Mouse (Mus musculus) brain, adult 2 months (tissue): ENCODE data around the gene Kcne1.

Source experiments
- DNase-seq: peaks from one replicate; pipeline ENCODE4 v3.0.0; 2011; ENCODE audit warnings: low read depth, low spot score

Kcne1 gene

DNA sequence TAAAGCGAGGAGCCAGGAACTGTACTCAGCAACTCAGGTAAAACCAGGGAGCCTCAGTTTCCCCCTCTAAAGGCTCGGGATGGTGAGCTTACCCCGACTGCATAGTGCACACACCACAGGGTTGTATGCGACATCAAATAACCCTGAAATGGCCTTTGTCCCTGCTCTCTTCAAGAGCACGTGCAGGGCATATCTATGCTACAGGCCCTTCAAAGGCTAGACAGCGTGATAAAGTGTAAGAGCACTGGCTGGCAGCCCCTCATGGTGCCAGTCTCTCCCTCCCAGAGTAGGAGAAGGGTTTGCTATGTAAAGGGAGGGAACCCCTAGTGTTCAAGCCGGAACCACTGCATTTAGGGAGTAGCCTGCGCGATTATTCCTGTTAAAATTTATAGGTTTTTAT lies 2.2 kb downstream of the Kcne1 start:
- no peak for DNase-seq

GRCm38 (mm10) chr16:92355982-92356381 lies 3.3 kb downstream of the Kcne1 start:
- no peak for DNase-seq

DNA sequence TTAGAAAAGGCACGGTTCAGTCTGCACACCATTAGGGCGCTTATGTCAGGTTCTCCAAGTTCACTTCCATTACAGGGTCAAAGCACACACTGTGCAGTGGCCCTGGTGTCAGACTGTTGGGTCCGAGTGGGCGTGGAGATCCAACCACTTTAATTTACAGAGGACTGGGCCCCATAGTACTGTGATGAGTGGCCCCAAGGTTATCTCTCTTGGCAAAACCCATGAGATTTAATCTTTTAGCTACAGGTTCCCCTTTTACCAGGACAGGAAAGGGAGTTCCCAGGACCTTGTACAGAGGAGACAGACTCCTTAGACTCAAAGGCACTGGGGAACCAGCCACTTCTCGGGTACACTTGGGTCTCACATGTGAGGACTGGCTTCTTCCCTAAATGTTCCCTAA lies 3.9 kb downstream of the Kcne1 start:
- DNase-seq = no peak

GRCm38 (mm10) chr16:92353897-92354296 lies 5.4 kb downstream of the Kcne1 start:
- DNase-seq = no peak

DNA sequence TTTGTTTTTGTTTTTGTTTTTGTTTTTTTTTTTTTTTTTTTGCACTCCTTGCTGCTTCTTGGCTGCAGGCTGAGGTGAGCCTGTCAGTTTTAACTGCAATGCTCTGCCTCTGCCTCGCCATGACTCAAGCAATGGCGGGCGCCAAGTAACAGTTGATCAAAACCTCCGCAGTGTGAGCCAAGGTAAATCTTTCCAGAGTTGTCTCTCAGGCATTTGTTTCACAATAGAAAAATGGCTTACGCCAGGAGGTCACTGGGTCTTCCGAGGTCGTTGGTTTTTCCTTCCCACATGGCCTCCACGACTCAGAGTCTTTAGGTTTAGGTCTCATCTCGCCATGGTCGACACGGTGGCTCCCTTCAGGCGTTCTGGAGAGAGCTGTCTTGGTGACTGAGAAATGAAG lies 6.0 kb downstream of the Kcne1 start:
- DNase-seq = no peak

GRCm38 (mm10) chr16:92348941-92349340 lies 10.3 kb downstream of the Kcne1 start:
- DNase-seq = peak; percentile 67

DNA sequence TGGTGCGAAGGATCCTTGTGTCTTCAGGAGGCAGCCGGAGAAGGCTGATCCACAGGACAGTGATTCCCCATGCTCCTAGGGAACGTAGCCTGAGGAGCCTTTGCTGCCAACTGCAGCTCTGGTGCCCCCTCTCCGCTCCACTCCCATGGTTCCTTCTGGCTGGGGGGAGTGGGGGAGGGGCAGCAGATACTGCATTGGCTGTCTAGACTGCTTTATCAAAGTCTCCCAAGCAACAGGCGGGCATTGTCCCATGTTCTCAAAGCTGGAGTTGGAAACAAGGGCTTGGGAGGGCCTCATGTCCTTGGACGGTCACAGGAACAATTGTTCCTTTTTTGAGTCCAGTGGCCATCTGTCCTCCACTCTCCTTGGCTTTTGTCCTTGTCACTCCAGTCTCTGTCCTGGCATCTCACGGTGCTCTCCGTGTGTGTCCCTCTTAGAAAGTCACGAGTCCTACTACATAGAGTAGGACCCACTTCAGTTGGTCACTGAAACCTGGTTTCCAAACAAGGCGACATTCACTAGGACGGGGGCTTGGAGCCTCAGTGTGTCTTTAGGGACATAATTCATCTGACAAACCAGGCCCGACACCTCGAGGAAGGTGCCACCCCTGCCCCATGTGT lies 12.9 kb downstream of the Kcne1 start:
- DNase-seq = peak; percentile 23

- DNase-seq = no peak
Measured at GRCm38 (mm10) chr16:92345177-92345576, 14.1 kb downstream of the Kcne1 start.

DNA sequence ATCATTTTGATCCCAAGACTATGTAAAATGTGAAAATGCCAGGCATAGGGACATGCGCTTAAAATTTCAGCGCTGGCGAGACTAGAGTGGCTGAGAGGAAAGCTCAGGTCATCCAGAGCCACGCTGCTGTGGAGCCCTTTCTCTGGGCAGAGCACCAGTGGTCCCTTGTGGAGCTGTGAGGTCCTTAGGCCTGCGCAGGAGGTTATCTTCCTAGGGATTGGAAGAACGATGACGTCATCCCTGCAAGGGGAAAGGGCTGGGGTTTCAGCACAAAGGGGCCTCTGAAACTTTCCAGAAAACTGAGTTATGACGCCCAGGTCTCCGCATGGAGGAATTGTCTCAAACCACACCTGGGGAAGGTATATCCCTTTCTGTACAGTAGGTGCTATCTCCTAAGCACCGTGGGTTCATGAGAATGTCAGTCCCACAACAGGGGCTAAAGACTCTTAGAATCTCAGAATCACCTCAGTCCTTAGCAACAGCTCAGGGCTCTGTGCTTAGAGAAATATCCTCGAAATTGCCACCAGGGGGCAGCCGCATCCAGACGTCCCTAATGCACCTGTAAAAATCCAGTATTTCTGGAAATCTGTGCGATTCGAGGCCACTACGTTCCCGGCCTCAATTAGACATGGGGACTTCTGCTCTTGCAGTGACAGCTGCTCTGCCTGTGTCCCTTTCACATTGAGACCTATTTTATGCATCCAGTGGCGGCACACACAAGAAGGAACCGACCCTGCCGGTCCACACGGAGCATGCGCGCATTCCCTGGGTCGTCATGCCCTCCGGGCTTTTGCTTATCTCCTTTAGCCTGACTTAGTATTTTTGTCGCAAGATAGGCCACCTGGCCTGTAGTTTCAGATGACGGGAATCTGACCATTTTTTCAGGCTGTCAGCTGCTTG lies 18.4 kb downstream of the Kcne1 start:
- DNase-seq = peak; percentile 83

- DNase-seq = peak; percentile 87
Measured at GRCm38 (mm10) chr16:92336280-92336679, 23.0 kb downstream of the Kcne1 start.

GRCm38 (mm10) chr16:92334600-92334999 lies 24.7 kb downstream of the Kcne1 start:
- no peak for DNase-seq

GRCm38 (mm10) chr16:92330966-92331365 lies 28.3 kb downstream of the Kcne1 start:
- DNase-seq = no peak

- DNase-seq = peak; percentile 77
Measured at GRCm38 (mm10) chr16:92327911-92328310, 31.4 kb downstream of the Kcne1 start.

DNA sequence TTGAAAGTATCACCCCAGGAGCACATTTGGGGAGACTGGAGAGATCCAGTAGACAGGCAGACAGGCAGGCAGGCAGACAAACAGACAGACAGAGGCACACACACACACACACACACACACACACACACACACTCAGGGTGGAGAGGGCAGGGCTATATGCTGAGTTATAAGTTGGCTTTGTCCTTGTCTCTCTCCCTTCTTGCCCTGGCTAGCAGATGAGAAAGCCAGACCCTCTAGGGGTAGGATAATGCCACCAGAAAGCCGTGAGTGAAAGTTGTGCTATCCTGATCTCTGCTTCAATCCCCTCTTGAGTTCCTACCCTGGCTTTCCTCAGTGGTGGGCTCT lies 34.2 kb downstream of the Kcne1 start:
- no peak for DNase-seq

GRCm38 (mm10) chr16:92324309-92325061 lies 34.8 kb downstream of the Kcne1 start:
- DNase-seq = no peak

- no peak for DNase-seq
Measured at GRCm38 (mm10) chr16:92321341-92321740, 37.9 kb downstream of the Kcne1 start, which contains the start of gene Fam243. Gene Fam243 (minus strand): TSS chr16:92321441.

DNA sequence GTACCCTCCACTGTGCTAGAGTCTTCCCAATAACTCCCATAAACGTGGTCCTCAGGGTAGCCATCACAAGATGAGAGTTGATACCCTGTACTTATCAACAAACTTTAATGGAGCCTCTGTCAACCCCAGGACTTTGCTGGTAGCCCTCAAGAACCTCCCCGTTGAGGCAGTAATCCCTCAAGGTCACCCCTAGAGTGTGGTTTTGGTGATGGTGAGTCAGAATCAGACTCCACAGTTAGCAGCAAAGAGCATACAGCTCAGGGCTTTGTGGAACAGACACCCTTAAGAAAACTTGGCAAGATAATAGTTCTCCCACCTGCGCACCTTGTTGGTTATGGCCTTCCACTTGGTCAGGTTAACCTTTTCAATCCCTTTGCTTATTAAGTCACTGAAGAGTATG lies 38.9 kb downstream of the Kcne1 start:
- DNase-seq = no peak

DNA sequence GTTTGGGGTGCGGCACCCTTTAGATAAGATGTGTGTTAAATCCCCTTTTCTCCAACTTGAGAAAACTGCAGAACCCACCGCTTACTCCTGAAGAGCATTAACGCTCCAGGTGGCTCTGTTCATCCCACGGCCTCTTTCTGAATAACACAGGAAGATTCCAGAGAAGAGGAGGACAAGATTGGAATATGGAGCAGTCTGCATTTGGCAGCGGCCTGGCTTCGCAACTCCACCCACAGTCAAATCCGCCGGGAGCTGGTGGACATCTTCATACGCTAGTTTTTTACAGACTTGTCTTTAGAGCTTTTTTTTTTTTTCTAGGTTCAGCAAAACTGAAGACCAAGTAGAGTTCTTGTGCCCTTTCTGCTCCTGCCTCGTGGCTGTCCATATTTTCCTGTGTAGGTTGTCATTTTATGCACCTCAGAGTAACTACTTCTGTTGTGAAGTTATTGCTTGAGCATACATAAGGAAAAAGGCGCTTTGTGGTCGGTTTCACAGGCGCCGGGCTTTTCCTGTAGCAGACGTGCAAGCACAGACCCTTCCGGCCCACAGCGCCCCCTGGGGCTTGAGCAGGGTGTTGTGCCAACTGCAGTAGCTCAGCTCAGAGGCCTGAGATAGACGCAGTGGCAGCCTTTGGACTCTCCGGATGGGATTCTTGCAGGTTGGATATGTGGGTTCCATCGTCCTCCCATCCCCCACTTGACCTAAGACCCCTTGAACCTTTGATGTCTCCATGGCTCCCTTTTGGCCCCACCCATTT lies 39.7 kb downstream of the Kcne1 start:
- DNase-seq = peak; percentile 79

DNA sequence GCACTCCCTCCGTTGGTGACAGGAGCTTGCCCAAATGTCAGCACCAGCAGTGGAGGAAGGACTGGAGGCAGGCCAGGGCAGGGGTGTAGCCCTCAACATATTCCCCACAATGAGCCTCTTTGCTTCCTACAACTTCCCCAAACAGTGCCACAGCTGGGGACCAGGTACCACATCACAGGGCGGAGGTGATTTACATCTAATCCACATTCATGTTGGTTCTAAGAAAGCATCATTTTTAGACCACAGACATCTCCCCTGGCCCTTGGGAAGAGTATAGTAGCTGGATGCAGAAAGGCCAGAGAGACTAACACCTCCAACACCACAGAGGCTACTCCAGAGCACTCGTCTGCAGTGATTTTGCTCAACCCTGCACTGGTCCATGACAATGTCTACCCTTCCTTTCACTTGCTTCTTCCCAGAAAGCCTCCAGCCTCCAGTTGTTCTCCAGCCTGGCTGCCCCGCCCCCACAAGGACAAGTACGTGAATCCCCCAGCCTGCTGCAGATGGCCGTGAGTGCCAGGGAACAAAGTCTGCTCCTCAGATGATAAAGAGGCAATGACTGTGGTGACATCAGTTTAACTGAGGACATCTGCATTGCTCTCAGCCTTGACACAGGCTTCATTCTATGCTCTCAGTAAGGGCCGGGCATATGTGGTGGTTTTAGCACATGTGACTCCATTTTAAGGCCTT lies 43.1 kb downstream of the Kcne1 start:
- no peak for DNase-seq

GRCm38 (mm10) chr16:92313953-92314741 lies 45.1 kb downstream of the Kcne1 start:
- DNase-seq = peak; percentile 77
